Mouse (Mus musculus): Measurements from ENCODE around the gene Hdgfl3.

Hdgfl3 gene

DNA sequence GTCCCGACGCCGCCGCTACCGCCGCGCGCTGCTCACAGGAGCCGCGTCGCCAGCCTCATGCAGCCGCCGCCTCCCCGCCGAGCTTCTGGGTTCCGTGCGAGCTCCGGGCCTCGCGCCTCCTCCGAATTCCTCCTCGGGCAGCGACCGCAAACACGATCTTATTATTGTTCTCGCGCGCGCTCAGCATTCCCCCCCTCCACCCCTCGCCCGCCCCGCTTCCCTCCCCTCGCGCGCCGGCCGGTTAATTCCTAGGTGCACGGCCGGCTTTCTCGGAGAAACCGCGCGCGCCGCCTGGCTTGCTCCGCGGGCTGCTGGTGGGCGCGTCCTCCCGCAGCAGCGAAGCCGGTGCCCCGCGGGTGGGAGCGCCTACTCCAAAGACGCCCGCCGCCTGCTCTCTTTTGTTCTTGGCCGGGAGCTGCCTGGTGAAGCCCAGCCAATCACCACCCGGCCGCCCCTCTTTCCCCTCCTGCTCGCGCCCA is at the start of gene Hdgfl3:
TSS of gene Hdgfl3 (minus strand) at position 207 of the 479 bp plus-strand sequence.
- peak; percentile 92 for DNase-seq (ENCODE audit: low spot score)

DNA sequence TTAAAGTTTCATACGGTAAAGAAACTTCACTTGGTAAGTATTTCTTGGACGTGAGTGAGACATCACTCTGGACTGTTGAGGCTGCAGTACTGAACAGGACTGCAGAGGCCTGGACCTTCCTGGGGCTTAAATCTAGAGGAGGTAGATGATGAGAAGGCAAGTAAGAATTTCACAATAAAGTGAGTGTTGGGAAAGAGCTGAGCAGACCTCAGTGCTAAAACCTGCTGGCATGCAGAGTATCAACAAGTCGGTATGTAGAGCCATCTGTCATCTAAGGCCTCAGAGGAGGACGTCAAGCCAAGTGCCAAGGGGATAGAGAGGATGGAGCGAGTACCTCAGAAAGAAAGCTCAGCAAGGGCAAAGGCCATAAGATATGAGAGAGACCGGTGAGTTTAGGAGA is 49.4 kb upstream of the Hdgfl3 start:
- no peak for DNase-seq (ENCODE audit: low spot score)

DNA sequence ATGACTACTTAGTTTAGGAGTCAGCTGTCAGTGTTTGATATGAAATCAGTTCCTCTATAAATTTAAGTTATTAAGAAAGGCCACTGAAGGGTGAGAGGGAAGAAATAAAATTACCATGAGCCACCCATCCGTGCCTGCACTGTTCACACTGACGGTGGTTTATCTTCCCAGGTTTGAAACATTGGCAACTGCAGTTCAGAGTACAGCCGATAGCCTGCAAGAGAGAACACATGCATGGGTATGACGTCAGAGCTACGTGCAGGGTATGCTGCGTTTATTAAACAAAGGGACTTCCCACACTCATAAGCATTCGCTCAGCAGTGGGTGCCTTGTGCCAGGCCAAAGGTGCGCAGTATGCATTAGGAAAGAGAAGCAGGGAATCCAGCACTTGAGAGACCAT is 44.0 kb upstream of the Hdgfl3 start:
- no peak for DNase-seq (ENCODE audit: low spot score)

DNA sequence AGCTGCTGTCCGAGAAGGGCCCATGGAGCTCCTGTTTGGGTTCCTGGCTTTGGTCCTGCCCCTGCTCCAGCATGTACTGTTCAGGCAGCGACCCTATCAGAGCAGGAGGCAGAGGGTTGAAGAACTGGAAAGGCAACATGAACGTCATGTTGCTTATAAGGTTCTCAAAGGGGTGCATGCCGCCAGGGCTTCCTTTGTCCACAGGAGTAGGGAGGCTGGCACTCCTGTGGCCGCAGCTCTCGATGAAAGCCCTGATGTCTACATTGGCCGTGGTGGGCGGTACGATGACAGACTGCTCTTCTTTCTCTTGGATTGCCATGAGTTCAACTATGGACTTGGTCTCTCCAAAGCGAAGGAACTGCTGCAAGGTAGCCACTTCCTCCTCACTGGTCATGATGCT is 40.3 kb upstream of the Hdgfl3 start:
- DNase-seq (ENCODE audit: low spot score) = no peak

DNA sequence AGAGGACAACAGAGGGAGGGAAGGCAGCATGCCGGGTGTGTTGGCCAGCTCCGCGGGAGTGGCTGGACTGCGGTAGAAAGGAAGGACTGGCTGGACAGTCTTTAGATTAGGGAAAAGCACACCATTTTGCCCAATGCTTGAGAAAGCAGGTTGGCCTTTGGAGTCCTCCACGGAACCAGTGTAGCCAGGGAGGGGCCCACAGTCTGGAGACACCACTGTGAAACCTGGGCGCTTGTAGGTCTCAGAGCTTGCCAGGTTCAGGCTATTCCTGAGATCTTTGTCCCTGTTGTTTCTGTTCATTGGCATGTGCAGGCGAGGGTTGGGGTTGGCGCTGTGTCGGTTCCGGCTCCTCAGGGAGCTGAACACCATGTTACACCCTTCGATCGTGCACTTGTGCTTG is 39.7 kb upstream of the Hdgfl3 start:
- DNase-seq (ENCODE audit: low spot score) = no peak

DNA sequence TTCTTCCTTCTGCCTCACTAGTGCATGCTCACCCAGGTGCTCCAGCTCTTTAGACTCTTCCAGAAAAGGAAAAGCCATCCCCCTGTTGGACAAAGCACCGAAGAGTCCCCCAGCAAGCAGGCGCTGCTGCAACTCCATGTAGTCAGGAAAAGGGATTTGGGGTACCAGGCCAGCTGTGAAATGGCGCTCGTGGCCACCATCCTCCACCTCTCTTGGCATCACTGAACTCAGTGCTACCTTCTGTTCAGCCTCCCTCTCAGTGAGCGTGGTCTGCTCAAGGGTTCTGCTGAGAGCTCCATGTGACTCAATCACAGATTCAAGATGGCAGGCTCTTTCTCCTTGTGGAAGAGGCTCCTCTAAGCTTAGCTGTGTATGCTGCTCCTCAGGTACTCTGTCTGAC is 39.1 kb upstream of the Hdgfl3 start:
- DNase-seq (ENCODE audit: low spot score) = no peak

DNA sequence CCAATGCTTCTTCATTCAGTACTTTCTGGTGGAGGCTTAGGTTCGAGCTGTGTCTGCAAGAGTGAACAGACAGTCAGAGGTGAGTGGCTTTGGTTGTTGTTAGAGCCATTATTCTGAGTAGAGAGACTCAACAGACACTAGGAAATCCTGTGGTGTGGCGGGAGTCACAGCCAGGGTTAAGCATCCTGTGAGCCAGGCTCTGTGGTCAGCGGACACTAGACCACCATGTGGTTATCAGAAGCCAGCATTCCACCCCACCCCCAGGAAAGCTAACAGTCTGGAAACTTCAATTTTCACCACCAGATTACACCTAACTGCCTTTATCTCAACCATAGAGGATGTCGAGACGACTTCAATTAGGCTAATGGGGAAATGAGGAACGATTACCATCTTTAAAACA is 34.7 kb upstream of the Hdgfl3 start:
- DNase-seq (ENCODE audit: low spot score) = no peak

DNA sequence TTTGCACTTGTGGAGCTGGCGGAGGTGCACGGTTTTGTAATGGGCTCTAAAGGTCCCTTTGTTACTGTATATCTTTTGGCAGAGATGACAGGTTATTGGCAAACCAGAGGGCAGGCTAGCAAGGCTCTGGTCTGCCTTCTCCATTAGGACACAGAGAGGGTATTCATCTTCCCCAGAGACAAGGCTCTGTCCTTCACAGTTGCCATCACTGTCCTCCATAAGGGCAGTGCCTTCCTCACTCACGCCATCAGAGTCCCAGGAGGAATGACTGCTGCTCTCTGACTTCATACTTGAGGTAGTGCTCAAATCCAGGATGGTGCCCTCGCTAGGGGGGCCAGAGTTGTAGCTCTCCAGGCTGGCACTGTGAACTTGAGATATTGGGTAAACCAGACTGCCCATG is 34.2 kb upstream of the Hdgfl3 start:
- no peak for DNase-seq (ENCODE audit: low spot score)

DNA sequence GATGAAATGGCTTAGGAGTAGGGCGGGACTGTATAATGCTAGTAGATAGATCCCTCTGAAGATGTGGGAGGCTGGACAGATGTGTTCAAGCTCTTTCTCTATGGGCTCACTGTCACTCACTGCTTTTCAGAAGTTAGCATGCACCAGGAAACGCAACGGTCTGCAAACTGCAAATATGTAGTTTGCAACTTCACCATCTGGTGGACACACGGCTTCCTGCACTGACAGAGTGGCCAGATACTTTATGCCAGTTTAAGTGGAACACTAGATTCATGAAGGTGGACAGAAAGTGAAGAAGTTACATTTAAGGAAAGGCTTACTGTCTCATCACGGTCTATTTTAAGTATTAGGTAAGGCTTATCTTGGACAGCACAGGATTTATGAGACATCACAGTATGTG is 31.9 kb upstream of the Hdgfl3 start:
- DNase-seq (ENCODE audit: low spot score) = no peak

DNA sequence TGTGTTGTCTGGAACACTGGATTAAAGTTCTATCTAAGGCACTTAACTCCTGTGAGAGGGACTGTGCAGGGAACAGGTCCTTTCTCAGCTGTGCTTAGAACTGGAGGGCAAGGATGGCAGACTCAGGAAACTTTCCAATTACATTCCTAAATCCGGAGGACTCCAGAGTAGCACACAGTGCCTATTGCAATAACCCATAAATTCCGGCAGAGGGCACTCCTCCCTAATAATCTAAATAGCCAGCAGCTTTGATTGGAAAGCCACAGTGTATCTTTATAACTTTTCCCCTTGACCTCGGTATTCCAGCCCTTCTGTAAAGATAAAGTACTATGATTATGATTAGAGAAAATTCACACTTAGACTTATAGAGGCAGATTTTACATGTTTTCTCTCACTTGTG is 25.4 kb upstream of the Hdgfl3 start:
- no peak for DNase-seq (ENCODE audit: low spot score)

DNA sequence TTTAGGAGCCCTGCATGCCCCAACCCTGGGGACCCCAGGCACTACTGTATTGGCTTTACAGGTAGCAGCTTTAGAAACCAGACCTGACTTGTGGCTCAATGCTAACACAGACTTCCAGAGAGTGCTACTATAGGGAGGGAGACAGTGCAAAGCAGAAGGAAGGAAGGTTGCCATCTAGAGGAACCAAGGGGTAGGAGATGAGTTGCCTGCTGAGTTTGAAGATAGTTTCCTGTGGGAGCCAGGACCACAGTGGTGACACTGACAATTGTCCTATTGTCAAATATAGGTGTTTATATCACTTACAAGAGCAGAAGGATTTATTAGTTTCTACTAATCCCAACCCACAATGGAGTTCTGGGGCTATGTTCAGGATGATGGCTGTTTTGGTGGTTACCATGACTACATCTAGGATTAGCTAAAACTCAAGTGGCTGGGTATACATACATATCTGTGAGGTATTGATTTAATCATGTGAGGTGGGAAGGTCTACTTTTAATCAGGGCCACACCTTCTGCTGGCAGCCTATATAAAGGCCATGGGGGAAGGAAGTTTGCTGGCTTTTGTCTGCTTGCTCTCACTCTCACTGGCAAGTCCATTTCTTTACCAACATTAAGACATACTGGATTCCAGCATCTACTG is 20.1 kb upstream of the Hdgfl3 start:
- no peak for DNase-seq (ENCODE audit: low spot score)

DNA sequence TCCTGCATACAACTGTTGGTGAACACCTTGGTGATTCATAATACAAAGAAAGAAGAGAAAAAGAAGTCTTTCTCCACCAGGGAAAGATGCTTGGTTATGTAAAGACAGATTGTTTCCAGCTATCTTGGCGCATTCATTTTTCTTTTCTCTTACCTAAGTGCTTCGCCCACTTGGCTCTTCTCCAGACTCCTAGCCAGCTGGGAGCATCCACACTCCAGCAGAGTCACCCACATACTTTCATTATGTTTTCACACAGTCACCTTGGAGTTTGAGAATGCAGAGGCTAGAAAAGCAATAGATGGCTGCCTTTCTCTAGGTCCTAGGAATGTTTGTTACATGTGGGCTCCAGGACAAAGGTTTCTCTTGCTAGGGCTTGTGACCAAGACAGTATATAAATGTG is 16.2 kb upstream of the Hdgfl3 start:
- DNase-seq (ENCODE audit: low spot score) = no peak

DNA sequence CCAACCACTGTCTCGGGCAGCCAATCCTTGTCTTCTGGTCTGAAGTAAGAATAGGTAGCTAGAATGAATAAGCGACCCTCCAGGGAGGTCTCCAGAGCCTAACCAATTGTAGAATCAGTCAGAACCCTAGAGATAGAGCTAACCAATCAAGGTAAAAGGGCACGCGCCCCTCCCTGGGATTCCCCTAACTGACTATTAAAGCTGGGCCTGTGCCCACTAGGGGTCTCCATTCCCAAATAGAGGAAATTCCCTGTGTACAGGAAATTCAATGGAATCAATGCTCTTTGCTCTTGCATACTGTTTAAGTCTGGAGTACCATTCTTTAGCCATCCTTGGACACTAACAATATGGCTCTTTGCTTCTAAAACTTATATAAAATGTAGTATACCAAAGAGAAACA is 11.1 kb upstream of the Hdgfl3 start:
- no peak for DNase-seq (ENCODE audit: low spot score)

DNA sequence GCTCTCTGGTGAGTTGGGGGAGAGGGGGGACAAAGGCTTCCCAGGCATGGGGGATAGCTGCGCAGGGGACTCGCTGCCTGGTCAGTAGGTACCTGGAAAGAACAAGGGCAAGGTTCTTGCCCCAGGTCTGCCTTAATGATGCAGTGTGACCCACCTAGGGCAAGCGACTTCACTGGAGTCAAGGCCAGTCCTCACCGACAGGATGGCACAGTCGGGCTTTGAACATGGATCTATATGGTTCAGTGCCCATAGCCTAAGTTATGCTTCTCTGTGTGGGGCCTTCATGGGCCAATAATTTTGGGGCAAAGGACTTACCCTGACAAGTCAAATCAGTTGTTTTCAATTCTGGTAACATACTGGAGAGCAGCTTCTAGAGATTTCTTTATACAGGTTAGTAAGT is 533 bp upstream of the Hdgfl3 start:
- DNase-seq (ENCODE audit: low spot score) = no peak

DNA sequence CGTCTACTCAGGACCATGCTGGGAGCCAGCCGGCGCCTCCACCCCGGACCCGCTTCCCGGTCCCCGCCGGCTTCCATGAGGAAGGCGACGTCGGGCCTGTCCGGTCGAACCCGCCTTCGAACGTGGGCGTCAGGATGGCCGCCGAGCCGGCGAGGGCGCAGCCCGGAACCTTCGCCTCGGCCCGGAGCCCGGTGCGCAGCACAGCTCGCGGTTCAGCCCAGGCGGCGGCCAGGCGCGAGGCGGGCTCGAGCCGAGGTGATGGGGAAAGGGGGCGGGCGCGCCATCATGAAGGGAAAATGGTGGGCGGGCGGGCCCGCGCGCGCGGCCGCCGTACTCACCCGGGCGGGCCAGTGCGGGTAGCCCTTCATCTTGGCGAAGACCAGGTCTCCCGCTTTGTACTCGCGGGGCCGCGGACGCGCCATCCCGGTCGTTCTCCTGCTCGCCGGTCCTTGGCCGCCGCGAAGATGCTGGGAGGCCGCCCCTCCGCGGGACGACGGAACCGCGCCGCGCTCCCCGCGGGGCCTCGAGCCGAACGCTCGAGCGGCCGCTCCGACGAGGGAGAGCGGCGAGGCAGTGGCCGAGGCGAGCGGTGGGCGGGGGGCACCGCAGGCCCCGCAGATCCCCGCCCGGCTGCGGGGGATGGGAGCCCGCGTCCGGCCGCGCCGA is 539 bp downstream of the Hdgfl3 start:
- peak; percentile 83 for DNase-seq (ENCODE audit: low spot score)

DNA sequence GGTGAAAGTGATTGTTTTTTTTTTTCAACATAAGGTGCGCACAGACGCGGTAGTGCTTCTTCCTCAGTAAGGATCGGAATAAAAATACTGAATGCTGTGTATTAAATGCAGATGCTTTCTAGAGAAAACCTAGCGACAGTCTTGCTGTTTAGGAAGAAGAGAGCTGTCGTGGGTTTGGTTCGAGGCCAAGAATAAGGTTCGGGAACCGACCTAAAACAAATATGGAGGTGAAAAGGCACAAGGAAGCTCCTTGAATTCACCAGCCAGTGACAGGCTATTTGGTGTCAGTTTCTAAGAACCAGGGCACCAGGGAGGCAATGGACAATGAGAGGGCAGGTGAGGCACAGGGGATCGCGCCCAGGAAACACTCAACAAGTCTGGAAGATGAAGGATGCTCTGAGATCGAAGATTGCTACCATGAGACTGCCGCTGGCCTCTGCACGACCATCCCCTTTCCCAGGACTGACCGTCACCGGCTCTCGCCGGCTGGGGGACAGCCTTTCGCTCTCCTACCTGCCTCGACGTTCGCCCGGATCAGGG is 1.1 kb downstream of the Hdgfl3 start:
- no peak for DNase-seq (ENCODE audit: low spot score)

DNA sequence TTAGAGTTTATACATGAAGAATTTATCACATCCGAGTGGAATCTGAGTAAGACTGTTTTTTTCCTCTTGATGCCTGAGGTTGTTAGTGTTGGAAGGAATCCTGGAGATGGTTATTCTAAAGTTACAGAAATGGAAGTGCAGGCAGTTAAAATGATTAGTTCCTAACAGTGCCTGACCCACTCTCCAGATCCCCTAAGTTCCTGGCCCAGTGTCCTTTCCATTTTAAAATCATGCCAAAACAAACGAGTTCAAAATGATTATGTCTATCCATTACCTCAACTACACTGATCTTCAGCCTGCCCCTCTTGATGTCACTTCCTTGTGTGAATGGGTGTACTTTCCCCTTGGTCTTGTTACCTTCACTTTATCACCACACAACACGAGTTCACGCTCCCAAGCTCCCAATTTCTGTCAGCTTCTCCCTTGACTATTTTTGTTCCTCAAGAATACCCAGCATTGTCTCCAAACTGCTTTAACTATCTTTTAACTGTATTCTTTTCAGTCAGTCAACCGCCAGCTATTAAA is 1.7 kb downstream of the Hdgfl3 start:
- no peak for DNase-seq (ENCODE audit: low spot score)

DNA sequence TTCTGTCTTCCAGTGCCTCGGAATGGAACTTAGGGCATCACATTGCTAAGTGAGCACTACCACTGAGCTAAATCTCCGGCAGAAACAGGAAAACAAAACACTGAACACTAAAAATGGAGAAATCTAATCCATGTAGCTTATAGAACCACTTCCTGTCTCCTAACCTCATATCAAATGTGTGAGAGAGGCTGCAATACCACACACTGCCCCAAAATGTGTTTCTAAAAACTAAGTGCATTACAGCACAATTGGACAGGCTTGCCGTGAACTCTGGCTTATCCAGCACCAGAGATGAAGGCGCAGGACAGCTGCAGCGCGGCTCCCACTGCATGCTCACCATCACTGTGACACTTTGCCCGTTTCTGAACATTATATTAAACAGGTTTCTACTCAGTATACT is 5.3 kb downstream of the Hdgfl3 start:
- no peak for DNase-seq (ENCODE audit: low spot score)

DNA sequence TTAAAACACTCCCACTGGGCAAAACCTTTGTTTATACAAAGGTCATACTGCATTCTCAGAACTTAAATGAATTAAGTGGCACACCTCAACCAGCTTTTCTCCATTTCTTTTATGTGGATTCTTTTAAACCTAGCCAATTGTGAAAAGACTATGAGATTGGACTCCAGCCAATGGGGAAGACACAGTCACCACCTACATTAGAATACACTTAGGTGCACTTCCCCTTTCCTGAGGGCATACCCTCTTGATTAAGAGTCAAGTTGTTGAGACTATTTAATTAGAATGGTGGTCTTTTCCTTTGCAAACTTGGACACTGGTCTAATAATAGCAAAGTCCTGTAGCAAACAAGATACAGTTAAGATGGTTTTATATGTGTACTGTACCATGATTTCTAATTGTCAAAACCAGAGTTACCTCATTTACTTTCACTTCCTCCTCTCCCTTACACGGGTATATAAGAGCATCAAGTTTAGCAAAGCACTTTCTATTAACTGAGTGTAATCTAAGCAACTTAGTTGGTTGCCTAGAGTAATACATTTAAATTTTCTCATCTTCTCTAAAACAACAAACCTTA is 12.8 kb downstream of the Hdgfl3 start:
- no peak for DNase-seq (ENCODE audit: low spot score)

DNA sequence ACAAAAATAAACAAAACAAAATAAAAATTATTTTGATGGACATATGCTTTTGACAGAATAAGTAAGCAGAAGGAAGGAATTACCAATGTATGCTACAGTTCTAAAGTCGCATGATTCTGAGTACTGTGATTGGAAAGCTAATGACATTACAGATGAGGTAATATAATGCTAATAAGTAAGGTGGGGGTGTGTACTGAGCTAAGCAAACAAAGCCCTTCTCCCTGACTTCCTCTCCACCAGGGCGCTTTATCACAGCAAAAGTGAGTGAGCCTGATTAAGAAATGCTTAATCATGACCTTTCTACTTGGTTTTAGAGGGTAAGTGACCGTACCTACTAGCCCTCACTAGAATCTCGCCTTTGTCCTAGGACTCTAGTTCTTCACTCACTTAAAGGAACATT is 14.0 kb downstream of the Hdgfl3 start:
- DNase-seq (ENCODE audit: low spot score) = no peak

DNA sequence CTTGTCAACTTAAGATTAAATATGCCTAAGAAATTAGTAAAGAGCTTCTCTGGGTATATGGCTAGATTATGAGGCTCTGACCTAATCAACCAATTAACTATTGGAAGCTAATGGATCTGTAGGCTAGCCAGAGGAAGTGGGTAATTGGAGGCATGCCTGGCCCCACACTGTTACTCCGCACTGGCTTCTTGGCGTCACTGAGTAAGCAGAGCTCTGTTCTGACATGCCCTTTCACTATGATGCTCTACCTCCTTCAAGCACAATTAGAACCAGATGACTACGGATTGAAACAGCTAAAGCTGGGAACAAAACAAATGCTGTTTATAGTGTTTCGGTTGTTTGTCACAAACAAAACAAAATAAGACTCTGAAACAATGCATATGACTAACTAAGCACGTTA is 16.0 kb downstream of the Hdgfl3 start:
- DNase-seq (ENCODE audit: low spot score) = no peak

DNA sequence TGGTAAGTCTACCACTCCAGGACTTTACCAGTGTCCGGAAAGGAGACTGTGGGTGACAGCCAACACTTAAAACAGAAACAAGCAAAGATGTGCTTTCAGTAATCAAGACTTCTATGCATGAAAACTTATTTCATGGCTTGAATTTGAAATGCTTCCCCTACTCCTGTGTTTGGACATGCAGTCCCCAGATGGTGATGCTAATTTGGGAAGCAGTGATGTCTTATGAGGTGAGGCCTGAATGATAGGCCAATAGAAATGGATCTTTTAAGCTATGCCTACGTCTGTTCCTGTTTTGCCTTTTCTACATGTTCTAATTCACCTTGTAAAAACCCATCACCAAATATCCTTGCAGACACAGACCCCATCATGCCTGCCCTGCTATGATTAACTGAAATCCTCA is 29.3 kb downstream of the Hdgfl3 start:
- no peak for DNase-seq (ENCODE audit: low spot score)

DNA sequence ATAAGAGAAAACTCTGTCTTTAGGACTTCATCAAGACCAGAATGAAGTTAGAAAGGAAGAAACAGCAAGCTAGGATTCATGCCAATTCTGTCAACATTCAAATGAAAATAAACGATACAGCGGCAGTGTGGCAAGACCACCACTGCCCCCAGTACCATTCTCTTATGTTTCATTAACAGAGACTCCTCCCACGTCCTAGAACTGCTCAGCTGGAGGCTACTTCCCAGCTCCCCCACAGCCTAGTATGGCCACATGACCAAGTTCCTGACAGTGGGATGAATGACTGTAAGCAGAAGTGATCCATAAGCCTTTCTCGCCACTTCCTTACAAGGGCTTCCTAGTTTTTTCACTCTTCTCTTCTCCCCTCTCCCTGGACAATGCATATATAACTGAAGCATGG is 30.2 kb downstream of the Hdgfl3 start:
- no peak for DNase-seq (ENCODE audit: low spot score)
